Mouse (Mus musculus) lung, embryonic 14.5 days (tissue): ENCODE measurements at regions not wholly inside any gene's neighbourhood (a gene's known extent, or its start where the extent isn't known, plus 50 kb on each side); places are given as distances from the start of the nearest gene placed in this dataset.
A peak's percentile ranks its signal among the peaks of the same experiment; 100 is the strongest.

Experiments
- ATAC-seq: fragments of 200-750 bp; cut with Nextera tagmentation; 2 replicates; pipeline ENCODE4 v1.8.0; 2017; ENCODE audit warnings: mild to moderate bottlenecking, moderate TSS enrichment, moderate library complexity; ENCODE audit not compliant: insufficient read depth
- DNase-seq: peaks from one replicate; pipeline ENCODE4 v3.0.0-alpha.2; 2015
- H3K27ac ChIP-seq: fragments of 300-500 bp; sonication (generic); 2 replicates; pipeline ENCODE4 v1.5.1; 2014; ENCODE audit warnings: low read depth, mild to moderate bottlenecking, moderate library complexity
- H3K27me3 ChIP-seq: fragments of 300-500 bp; sonication (generic); 2 replicates; pipeline ENCODE4 v1.6.1; 2014; ENCODE audit warnings: low read length, control low read depth; ENCODE audit not compliant: insufficient read depth
- H3K36me3 ChIP-seq: fragments of 300-500 bp; sonication (generic); 2 replicates; pipeline ENCODE4 v1.6.1; 2014; ENCODE audit warnings: control low read depth; ENCODE audit not compliant: insufficient read depth
- H3K4me1 ChIP-seq: fragments of 300-500 bp; sonication (generic); 2 replicates; pipeline ENCODE4 v1.6.1; 2014; ENCODE audit warnings: antibody characterized with exemption, control low read depth; ENCODE audit not compliant: insufficient read depth
- H3K4me2 ChIP-seq: fragments of 300-500 bp; sonication (generic); 2 replicates; pipeline ENCODE4 v1.6.1; 2014; ENCODE audit warnings: mild to moderate bottlenecking
- H3K4me3 ChIP-seq: fragments of 300-500 bp; sonication (generic); 2 replicates; pipeline ENCODE4 v1.5.1; 2014; ENCODE audit warnings: low read depth, low read length
- H3K9ac ChIP-seq: fragments of 300-500 bp; sonication (generic); 2 replicates; pipeline ENCODE4 v1.6.1; 2014
- H3K9me3 ChIP-seq: fragments of 300-500 bp; sonication (generic); 2 replicates; pipeline ENCODE4 v1.6.1; 2016; ENCODE audit warnings: low read depth, low read length, control low read depth
- CTCF ChIP-seq: IDR thresholded peaks from 2 replicates; pipeline ENCODE4 v1.5.1; 2016; ENCODE audit warnings: antibody characterized with exemption, low read depth
- WGBS: fragments of 180-500 bp; shearing (Covaris S2); extraction: QIAGEN DNeasy Blood & Tissue Kit; methylation state at CpG from one replicate; pipeline ENCODE4 v1.1.7; 2014; 5-methylcytosine and 5-hydroxymethylcytosine counted together

DNA sequence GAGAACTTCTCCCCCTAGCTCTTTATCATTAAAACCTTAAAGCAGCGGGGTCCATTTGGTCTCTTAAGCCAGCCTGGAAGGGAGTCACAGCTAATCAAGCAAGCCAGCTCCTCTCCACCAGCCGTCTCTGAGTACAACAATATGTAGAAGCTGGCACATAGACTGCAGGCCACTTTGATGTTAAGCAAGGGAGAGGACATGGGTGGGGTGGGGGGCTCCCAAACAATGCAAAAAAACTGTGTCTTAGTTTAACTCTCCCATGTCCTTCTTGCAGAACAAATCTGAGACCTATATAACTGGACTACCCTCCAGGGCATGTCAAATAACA, 93.3 kb upstream of the Jarid2 start:
- 16% methylated on average over 2 of the region's 2 CpGs for WGBS
- no peak for ATAC-seq
- Histone ChIP-seq H3K9me3 (0 out of 2 replicates have a peak, but pooled peaks cover 4% of the 10 kb centered on the region), H3K4me1 (peaks cover 21% of the 10 kb centered on the region), H3K4me2 (no peak overlapping the region), H3K36me3 (no peaks in the 10 kb centered on the region), H3K4me3 (no peak overlapping the region), H3K27me3 (no peaks in the 10 kb centered on the region), H3K27ac (0 out of 2 replicates have a peak overlapping the region, but pooled peaks have one; percentile 42), H3K9ac (no peak overlapping the region)
- peak; percentile 66 for DNase-seq
- TF ChIP-seq CTCF, result no peak

DNA sequence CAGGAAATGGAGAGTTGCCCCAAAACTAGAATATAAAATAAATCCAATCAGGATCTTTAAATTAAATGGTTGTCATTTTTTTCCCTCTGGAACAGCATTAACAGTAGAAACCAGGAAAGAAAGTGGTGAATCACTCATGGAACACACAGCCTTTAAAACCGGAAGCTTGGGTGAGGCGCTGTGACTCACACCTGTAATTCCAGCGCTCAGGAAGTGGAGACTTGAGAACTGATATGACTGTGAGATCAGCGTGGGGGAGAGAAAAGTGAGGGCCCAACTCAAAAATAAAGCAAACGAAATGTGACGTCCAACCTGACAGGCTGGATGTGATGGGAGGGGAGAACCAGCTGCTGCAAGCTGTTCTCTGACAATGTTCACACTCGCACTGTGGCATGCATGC, 86.9 kb upstream of the Jarid2 start:
- H3K36me3 ChIP-seq, result no peaks in the 10 kb centered on the region
- ATAC-seq (no peak), DNase-seq (peak; percentile 37)
- no peaks in the 10 kb centered on the region for H3K9me3 ChIP-seq
- 0 out of 2 replicates have a peak, but pooled peaks cover 6% of the 10 kb centered on the region for H3K4me1 ChIP-seq
- TF ChIP-seq CTCF, result no peak
- WGBS, result 28% methylated on average over 7 of the region's 7 CpGs
- no peak overlapping the region for H3K4me3 ChIP-seq
- no peak overlapping the region for H3K9ac ChIP-seq
- H3K27ac ChIP-seq, result no peak overlapping the region
- H3K27me3 ChIP-seq, result no peaks in the 10 kb centered on the region
- no peak overlapping the region for H3K4me2 ChIP-seq

GRCm38 (mm10) chr13:44650052-44650451, 79.2 kb upstream of the Jarid2 start:
- DNase-seq, result peak; percentile 37
- Histone ChIP-seq H3K27ac (no peak overlapping the region), H3K36me3 (no peaks in the 10 kb centered on the region), H3K9ac (0 out of 2 replicates have a peak overlapping the region, but pooled peaks have one; percentile 16), H3K4me2 (peak overlapping the region; percentile 25; the same call in 1 of the 2 replicates), H3K27me3 (no peaks in the 10 kb centered on the region), H3K4me1 (no peaks in the 10 kb centered on the region), H3K9me3 (no peaks in the 10 kb centered on the region), H3K4me3 (no peak overlapping the region)
- 22% methylated on average over 13 of the region's 13 CpGs for WGBS
- TF ChIP-seq CTCF, result no peak
- ATAC-seq, result no peak

- no peak overlapping the region for H3K4me3 ChIP-seq
- 37% methylated on average over 22 of the region's 22 CpGs for WGBS
- H3K27me3 ChIP-seq, result no peaks in the 10 kb centered on the region
- no peaks in the 10 kb centered on the region for H3K4me1 ChIP-seq
- H3K9ac ChIP-seq, result no peak overlapping the region
- TF ChIP-seq CTCF, result no peak
- DNase-seq (no peak), ATAC-seq (no peak)
- H3K27ac ChIP-seq, result no peak overlapping the region
- no peaks in the 10 kb centered on the region for H3K36me3 ChIP-seq
- H3K4me2 ChIP-seq, result no peak overlapping the region
- no peaks in the 10 kb centered on the region for H3K9me3 ChIP-seq
These were observed 77.7 kb upstream of the Jarid2 start for GRCm38 (mm10) chr13:44651259-44652238.

DNA sequence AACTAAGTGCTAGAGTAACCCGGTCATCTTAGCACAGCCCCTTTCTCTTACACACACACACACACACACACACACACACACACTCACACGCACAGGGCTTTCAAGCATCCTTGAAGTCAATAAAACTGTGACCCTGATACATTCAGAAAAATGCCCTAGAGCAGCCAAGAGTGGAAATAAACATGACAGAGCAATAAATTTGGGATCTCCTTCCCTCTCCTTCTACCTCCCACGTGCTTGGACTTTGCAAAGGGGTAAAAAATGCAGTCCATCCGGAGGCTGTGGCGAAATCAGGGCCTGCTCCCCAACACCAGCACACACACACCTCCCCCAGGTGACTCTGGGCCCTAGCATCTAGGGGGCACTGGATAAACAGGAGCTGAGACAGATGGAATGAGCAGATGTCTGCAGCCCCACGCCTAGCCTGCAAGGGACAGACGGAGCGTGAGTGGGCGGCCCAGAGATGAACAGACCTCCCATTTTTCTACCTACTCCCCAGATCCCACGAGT, 71.3 kb upstream of the Jarid2 start:
- Histone ChIP-seq H3K27ac (no peak overlapping the region), H3K4me2 (no peak overlapping the region), H3K4me3 (no peak overlapping the region), H3K27me3 (no peaks in the 10 kb centered on the region), H3K36me3 (no peaks in the 10 kb centered on the region), H3K9me3 (no peaks in the 10 kb centered on the region), H3K9ac (no peak overlapping the region), H3K4me1 (no peaks in the 10 kb centered on the region)
- TF ChIP-seq CTCF, result no peak
- ATAC-seq (no peak), DNase-seq (no peak)
- WGBS, result 44% methylated on average over 10 of the region's 10 CpGs

GRCm38 (mm10) chr13:44659861-44660260, 69.4 kb upstream of the Jarid2 start:
- Histone ChIP-seq H3K36me3 (no peaks in the 10 kb centered on the region), H3K4me1 (no peaks in the 10 kb centered on the region), H3K9ac (no peak overlapping the region), H3K4me3 (no peak overlapping the region), H3K9me3 (no peaks in the 10 kb centered on the region), H3K27me3 (no peaks in the 10 kb centered on the region), H3K27ac (no peak overlapping the region), H3K4me2 (no peak overlapping the region)
- 37% methylated on average over 6 of the region's 6 CpGs for WGBS
- DNase-seq (no peak), ATAC-seq (no peak)
- no peak for TF ChIP-seq CTCF

GRCm38 (mm10) chr13:44663062-44663461, 66.2 kb upstream of the Jarid2 start:
- no peaks in the 10 kb centered on the region for H3K4me1 ChIP-seq
- DNase-seq (no peak), ATAC-seq (no peak)
- H3K27ac ChIP-seq, result no peak overlapping the region
- no peak overlapping the region for H3K4me2 ChIP-seq
- no peaks in the 10 kb centered on the region for H3K36me3 ChIP-seq
- WGBS, result 48% methylated on average over 11 of the region's 11 CpGs
- no peak for TF ChIP-seq CTCF
- no peak overlapping the region for H3K4me3 ChIP-seq
- no peak overlapping the region for H3K9ac ChIP-seq
- H3K9me3 ChIP-seq, result no peaks in the 10 kb centered on the region
- no peaks in the 10 kb centered on the region for H3K27me3 ChIP-seq
